Mouse (Mus musculus) gastrocnemius, adult 2 months (tissue): ENCODE measurements around the gene Kcnj6. TPM values are rescaled to one million over a fixed set of nuclear protein-coding genes. Genes with fewer than 3 reads are reported as not detected.

Experiments used
- DNase-seq: peaks from one replicate; pipeline ENCODE4 v3.0.0; 2022
- H3K27ac ChIP-seq: fragments of 200-600 bp; 2 replicates; pipeline ENCODE4 v1.8.1; 2022; ENCODE audit warnings: mild to moderate bottlenecking
- H3K4me3 ChIP-seq: fragments of 200-600 bp; 2 replicates; pipeline ENCODE4 v1.8.1; 2022; ENCODE audit warnings: mild to moderate bottlenecking, moderate library complexity
- CTCF ChIP-seq: fragments of 200-600 bp; IDR thresholded peaks from 2 replicates; pipeline ENCODE4 v1.8.1; 2022; ENCODE audit warnings: antibody characterized with exemption, mild to moderate bottlenecking, moderate library complexity
- intact Hi-C: fragments of 180-260 bp; cut with DNase I; formaldehyde crosslinking; loops from one replicate; pipeline ENCODE4 v1.15.1; 2025
- total RNA-seq, 2 experiments: library from RNA; stranded (reverse); gene quantifications; 2 replicates each; pipeline ENCODE4 v1.2.3; 2021

The Kcnj6 gene
- total RNA-seq, 2 experiments from 2014 or later: not detected

DNA sequence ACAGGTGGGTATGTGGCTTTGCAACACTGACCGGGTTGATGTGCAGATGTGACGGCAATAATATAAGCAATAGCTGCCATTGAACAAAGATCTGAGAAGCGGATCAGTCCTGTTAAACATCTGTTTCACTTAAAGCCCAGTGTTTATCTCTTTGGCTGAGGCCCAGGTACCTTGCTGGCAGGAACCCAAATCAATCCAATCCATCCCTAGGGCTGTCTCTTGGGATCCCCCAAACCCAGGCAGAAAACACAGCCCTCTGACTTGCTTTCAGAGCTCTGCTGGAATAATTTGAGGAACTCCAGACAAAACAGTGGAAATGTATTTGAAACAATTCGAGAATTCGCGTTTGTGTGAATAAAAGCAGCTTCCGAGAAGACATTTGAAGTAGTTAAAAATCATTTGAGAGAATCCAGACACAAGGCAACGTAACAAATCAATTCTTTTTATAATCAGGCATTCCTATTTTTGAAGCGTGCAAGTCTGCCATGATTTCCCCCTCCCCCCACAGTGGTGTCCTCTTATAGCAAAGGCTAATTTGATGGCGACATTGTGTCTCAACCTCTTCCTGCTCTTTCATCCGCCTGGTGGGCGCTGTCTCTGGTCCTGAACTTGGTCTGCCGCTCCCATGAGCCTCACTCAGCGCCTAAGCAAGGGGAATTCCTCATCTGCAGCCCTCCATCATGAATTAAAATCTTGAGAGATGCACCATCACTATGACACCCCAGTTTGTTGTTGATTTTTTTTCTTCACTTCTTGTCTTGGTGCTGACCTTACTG, 25.2 kb downstream of the Kcnj6 start:
- no peak overlapping the region for H3K4me3 ChIP-seq
- DNase-seq: no peak
- TF ChIP-seq CTCF: no peak
- intact Hi-C loops: no loop called here
- no peak overlapping the region for H3K27ac ChIP-seq

DNA sequence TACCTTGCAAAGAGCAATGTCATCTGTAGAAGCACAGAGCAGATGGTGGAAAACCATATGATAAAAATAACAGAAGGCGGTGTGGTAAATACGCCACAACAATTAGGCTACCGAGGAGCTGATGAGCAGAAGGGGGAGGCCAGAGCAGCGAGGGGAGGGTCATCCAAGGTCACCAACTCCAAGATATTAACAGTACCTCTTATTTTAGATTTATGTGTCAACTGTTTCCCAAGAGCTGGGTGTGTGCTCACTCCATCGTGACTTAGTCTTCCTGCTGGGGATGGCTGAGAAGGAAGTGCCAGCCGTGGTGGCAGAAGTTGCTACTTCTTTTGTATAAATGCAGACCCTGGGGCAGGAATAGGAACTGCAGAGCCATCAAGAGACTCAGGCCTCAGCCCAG, 28.6 kb downstream of the Kcnj6 start:
- no peak for DNase-seq
- H3K4me3 ChIP-seq: no peak overlapping the region
- no peak for TF ChIP-seq CTCF
- no peak overlapping the region for H3K27ac ChIP-seq
- intact Hi-C loops: no loop called here

DNA sequence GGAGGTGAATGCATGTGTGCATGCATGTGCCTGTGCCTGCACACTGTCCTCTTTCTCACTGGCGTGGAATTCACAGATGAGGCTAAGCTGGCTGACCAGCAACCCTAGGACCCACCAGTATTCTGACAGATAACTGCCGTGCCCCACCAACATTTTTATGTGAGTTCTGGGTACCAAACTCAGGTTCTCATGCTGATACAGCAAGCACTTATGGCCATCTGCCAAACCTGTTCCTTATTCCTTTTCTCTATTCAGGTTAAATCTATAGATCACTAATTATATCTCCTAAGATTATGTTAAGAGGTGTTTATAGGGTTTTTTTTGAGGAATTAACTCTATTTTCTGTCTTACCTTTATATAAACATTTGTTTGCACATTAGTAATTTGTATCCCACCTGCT, 29.0 kb downstream of the Kcnj6 start:
- no peak overlapping the region for H3K27ac ChIP-seq
- DNase-seq: no peak
- H3K4me3 ChIP-seq: no peak overlapping the region
- TF ChIP-seq CTCF: no peak
- intact Hi-C loops: no loop called here

DNA sequence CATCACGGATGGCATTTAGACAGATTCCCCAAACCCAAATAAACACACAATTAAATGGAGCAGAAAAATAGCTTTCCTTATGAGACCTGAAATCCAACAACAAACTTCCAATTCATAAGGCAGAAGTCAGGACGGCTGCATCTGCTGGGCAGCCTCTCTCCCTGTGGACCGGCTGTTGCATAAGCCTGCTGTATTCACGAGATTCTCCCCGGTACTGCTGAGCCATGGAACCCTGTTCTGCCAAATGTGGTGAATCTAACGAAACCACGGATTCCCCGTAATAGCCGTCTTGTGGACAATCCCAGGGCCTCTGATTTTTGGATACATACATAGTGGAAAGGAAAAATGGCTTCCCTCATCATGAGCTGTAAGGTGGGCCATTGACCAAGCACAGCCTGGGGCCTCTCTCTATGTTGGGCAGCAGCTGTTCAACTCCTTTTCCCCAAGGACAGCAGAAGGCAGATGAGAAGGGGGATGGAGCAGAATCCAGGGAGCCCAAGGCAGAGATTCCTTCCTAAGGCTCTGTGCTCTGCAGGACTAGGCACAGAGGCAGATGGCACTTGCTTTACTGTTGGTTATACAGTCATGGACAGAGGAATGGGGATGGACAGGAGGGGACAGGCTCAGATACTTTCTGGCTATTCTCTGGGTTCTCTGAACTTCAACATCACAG, 40.2 kb downstream of the Kcnj6 start:
- Histone ChIP-seq H3K4me3 (no peak overlapping the region), H3K27ac (no peak overlapping the region)
- intact Hi-C loops: no loop called here
- DNase-seq: no peak
- no peak for TF ChIP-seq CTCF

DNA sequence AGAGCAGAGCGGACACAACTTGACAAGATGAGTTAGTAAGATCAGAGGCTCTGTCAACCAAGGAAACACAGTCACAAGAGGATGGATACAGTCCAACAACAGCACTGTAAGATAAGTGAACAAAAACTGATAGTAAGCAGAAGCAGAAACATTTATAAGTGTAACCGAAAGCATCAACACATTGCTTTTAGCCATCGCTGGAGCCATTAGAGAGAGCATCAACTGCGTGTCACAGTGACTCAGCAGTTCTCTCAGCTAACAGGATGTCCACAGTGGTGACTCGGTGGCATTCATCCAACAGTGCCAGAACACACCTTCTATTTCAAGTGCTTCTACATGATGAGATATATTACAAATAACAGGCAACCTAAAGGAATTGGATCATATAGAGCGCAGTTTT, 41.1 kb downstream of the Kcnj6 start:
- intact Hi-C loops: no loop called here
- DNase-seq: no peak
- H3K27ac ChIP-seq: no peak overlapping the region
- H3K4me3 ChIP-seq: no peak overlapping the region
- no peak for TF ChIP-seq CTCF

DNA sequence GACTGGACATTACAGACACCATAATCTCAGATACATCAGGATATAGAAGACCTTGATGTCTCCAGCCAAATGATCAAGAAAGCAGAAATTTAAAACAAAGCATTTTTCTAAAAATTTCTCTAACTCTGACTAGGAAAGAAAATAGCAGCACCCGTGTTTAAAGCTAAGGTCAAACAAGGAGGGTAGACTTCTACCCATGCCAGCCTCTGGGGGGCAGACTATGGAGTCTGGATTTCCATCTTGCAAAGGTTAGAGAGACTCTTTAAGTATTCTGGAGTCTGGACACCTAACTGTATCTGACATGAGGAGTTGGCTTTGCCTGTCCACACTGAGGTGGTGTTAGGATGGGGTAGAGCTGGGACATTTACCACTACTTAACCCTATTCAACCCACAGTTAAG, 44.2 kb downstream of the Kcnj6 start:
- no peak for TF ChIP-seq CTCF
- intact Hi-C loops: no loop called here
- no peak overlapping the region for H3K4me3 ChIP-seq
- no peak overlapping the region for H3K27ac ChIP-seq
- no peak for DNase-seq

DNA sequence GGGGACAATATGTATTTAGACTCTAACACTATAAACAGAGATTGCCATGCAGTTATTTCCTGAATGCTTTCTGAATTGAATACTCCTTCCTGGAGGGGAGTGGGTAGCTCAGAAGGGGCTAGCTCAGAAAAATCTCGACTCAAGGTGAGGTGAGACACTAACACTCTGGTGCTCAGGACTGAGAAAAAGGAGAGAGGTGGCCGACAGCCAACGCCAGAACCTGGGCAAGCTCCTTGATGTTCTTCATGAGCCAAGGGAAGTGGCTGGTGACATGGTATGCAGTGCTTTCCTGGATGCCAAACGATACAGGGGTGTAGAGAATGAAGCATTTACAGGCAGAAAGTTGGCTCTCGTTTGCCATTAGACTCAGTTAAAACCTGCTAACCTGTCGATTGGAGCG, 48.3 kb downstream of the Kcnj6 start:
- no peak overlapping the region for H3K27ac ChIP-seq
- DNase-seq: no peak

DNA sequence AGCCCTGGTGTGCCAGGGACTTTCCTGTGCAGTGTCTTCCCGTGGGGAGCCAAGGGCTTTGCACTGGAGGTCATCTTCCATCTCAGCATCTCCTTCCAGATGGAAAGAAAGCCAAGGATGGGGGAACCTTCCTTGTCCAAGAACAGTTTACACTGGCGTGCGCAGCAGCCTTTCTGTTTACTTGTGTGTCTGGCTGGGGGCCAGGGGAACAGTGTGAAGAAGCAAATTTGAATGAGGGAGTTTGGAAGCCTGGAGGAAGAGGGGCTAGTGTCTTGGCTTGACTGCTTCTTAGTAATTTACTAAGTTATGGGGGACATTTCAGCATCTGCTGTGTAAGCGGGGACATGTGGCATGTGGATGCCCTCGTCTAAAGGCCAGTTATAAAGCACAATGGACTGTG, 50.7 kb downstream of the Kcnj6 start:
- intact Hi-C loops: no loop called here
- no peak overlapping the region for H3K27ac ChIP-seq

More for the DNA sequence above, 48.3 kb downstream of the Kcnj6 start:
- intact Hi-C loops: no loop called here
- no peak overlapping the region for H3K4me3 ChIP-seq
- TF ChIP-seq CTCF: no peak

DNA sequence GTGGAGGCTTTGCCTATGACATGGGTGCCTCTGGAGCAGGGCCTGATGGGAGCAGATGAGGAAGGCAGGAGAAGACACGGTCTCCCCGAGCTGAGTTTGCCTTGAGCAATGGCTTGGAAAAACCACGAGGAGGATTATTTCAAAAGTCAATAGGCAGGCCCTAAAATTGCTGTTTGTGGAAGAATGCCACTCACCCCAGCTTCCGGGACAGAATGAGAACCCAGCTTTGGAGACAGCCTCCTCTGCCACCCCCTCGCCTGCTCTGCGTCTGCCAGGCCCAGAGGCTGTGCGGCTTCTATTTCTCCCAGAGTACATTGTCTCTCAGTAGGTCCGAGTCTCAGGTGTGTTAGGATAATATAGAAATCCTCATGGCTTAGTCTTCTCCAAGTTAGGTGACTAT, 64.8 kb downstream of the Kcnj6 start:
- TF ChIP-seq CTCF: no peak
- intact Hi-C loops: no loop called here
- no peak for DNase-seq
- Histone ChIP-seq H3K4me3 (no peak overlapping the region), H3K27ac (no peak overlapping the region)

More for the DNA sequence above, 50.7 kb downstream of the Kcnj6 start:
- H3K4me3 ChIP-seq: no peak overlapping the region
- TF ChIP-seq CTCF: no peak
- no peak for DNase-seq

DNA sequence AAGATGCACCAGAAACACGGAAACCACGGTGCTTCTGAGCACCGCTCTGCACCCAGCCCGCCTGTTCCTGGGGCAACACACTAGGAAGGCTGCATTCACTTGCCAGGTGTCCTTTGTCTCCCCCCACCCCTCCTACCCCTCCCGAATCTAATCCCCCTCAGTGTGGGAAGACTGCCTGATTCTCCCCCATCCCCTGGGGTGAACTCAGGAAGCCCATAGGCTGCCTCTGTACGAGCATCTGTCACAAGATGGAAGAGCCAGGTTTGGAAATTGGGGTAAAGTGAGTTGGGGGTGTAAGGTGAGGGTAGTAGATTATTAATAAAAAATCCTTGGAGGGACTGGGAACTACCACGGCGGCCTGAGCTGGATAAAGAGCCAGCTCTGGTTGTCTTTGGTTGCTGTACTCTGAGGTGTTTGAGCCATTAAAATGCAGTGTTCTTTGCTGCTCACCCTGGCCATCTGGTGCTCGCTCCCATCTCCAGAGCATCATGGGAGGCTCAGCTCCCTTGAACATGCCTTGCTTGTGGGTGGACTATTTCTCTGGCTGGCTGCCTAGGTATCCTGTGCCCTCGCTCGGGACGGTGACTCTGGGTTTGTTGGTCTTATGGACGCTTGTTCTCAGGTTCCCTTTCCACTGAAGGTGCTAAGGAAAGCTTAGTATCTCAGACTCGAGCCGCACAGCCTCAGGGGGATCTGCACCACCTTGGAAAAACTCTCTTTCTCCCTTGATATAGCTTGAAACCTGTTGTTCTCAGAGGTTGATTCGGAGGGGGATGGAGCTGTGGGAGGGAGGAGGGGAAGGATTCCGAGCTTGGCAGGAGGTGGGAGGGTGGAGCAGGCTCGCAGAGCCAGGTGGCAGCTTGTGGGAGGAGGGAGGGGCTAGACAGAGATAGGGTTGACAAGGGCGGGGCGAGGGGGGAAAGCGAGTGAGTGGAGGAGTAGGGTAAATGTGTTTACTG, 65.9 kb downstream of the Kcnj6 start:
- intact Hi-C loops: no loop called here
- no peak for TF ChIP-seq CTCF
- Histone ChIP-seq H3K4me3 (no peak overlapping the region), H3K27ac (no peak overlapping the region)
- DNase-seq: no peak

DNA sequence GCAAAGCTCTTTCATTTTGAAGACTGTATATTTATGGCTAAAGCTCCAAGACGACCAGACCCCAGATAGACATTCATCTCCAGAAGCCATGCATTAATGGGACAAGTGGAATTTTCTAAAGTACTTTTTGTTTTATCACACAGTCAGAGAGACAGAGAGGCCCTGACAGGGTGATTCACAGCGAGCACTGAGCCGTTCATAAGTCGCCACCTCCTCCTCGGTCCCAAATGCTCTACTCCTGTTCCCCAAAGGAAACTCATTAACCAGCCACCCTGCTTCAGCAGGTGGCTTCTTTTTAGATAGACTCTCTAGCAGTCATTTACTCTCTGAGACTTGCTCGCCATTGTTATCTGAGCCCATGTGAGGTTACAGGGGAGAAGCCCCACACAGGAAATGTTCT, 72.1 kb downstream of the Kcnj6 start:
- TF ChIP-seq CTCF: no peak
- no peak for DNase-seq
- Histone ChIP-seq H3K4me3 (no peak overlapping the region), H3K27ac (no peak overlapping the region)
- intact Hi-C loops: no loop called here

DNA sequence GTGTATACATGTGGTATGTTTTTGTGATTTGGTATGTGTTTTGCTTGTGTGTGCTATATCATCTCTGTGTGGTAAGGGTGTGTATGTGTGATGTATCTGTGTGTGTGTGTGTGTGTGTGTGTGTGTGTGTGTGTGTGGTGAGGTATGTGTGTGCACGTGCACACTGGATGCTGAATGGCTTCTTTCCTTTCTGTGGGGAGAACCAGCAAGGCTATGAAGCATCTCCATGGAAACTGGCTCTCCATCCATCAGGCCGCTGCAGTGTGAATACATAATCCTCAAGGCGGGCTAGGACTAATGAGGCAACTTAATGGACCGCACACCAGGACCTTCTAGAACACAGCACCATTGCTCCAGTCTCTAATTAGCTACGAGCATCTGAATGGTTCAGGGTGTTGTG, 78.3 kb downstream of the Kcnj6 start:
- H3K4me3 ChIP-seq: no peak overlapping the region
- TF ChIP-seq CTCF: no peak
- H3K27ac ChIP-seq: no peak overlapping the region
- no peak for DNase-seq
- intact Hi-C loops: no loop called here

DNA sequence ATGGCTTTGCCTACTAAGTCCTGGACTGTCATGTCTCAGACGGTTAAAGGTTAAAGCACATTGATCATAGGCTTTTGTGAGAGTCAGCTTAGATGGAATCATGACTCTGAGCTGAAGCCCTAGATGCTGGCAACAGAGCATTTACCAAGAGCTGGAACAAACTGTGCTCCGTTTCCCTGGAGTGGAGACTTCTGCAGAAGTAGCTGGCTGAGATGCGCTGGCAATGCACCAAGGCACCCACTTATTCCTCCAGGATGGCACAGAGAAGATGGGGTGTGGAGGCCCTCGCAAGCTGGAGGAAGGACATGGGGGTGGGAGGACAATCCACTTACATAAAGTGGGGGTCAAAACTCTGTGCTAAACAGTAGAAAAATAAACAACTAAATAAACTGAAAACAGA, 91.5 kb downstream of the Kcnj6 start:
- no peak for TF ChIP-seq CTCF
- intact Hi-C loops: no loop called here
- H3K27ac ChIP-seq: no peak overlapping the region
- H3K4me3 ChIP-seq: no peak overlapping the region
- DNase-seq: no peak
